Mouse (Mus musculus): Measurements from ENCODE around the gene Crp. TPM values are rescaled to one million over a fixed set of nuclear protein-coding genes. Genes with fewer than 3 reads are reported as not detected.

Gene Crp
- polyA plus RNA-seq, 1 experiment from 2014 or later = not detected

Other genes starting within 250 kb of the Crp start
- gene Slamf9, start 222.7 kb upstream of the Crp start, polyA plus RNA-seq (2015; fragmentation: Nextera tagmentation; extraction: Ambion mirVana) = 0.83 and 1.1 TPM in 2 replicates
- 2.9 and 7.7 TPM in 2 replicates for gene Igsf9, start 216.3 kb upstream of the Crp start, polyA plus RNA-seq (2015; fragmentation: Nextera tagmentation; extraction: Ambion mirVana)
- 276 and 327 TPM in 2 replicates for gene Tagln2, start 198.0 kb upstream of the Crp start, polyA plus RNA-seq (2015; fragmentation: Nextera tagmentation; extraction: Ambion mirVana)
- 2.3 and 3.3 TPM in 2 replicates for gene Cfap45, start 177.3 kb upstream of the Crp start, polyA plus RNA-seq (2015; fragmentation: Nextera tagmentation; extraction: Ambion mirVana)
- 0.34 and 0.55 TPM in 2 replicates for gene Vsig8, start 142.1 kb upstream of the Crp start, polyA plus RNA-seq (2015; fragmentation: Nextera tagmentation; extraction: Ambion mirVana)
- 0.23 TPM in 1 of 2 replicates, not detected in the other for gene Slamf8, start 107.5 kb upstream of the Crp start, polyA plus RNA-seq (2015; fragmentation: Nextera tagmentation; extraction: Ambion mirVana)
- gene Fcrl6, start 95.5 kb upstream of the Crp start, polyA plus RNA-seq (2015; fragmentation: Nextera tagmentation; extraction: Ambion mirVana) = not detected in 2 replicates
- gene Dusp23, start 65.1 kb upstream of the Crp start, polyA plus RNA-seq (2015; fragmentation: Nextera tagmentation; extraction: Ambion mirVana) = 11.3 and 11.9 TPM in 2 replicates
- gene Apcs, start 197.0 kb downstream of the Crp start, polyA plus RNA-seq (2015; fragmentation: Nextera tagmentation; extraction: Ambion mirVana) = 0.38 TPM in 1 of 2 replicates, not detected in the other